Mouse (Mus musculus): ENCODE measurements around the gene Mief1.

DNA sequence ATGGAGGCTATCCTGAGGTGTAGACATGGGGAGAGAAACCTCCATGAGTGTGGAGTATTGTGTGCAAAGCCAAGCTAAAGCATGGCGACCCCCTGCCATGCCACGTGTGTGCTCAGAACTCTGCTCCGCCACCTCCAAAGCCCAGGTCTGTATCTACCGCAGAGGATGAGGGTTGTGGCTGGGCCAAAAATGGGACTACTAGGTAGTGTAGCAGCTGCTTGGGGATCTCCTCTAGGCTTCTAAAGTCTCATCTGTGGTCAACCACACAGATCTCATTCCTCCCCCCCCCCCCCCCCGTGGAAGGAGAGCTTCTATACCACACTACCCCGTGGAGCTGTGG, 41.6 kb upstream of the Mief1 start:
- TF ChIP-seq CTCF (IDR thresholded peaks at IDR 0.05; ENCODE audit: low read depth) (no peak), EP300 (IDR thresholded peaks at IDR 0.05; ENCODE audit: low read depth) (no peak)

Data from liver, postnatal 0 days (tissue).